Mouse (Mus musculus) embryonic facial prominence, embryonic 14.5 days (tissue): ENCODE data around the gene Rdh19. TPM values are rescaled to one million over a fixed set of nuclear protein-coding genes. Genes with fewer than 3 reads are reported as not detected.
"Not testable (repeated sequence)": the region's sequence is repeated elsewhere in the genome, so short reads cannot be mapped to it uniquely, and the experiment has no call there.

Experiments
- ATAC-seq: fragments of 200-750 bp; cut with Nextera tagmentation; 2 replicates; pipeline ENCODE4 v1.8.0; 2017; ENCODE audit warnings: low read depth, moderate number of reproducible peaks, moderate TSS enrichment
- DNase-seq: peaks from one replicate; pipeline ENCODE4 v3.0.0-alpha.2; 2015; ENCODE audit warnings: low spot score
- H3K27ac ChIP-seq: fragments of 300-500 bp; sonication (generic); replicated peaks from 2 replicates; pipeline ENCODE4 v1.5.1; 2014; ENCODE audit warnings: low read depth, mild to moderate bottlenecking, low read length, moderate library complexity
- H3K27me3 ChIP-seq: fragments of 300-500 bp; sonication (generic); replicated peaks from 2 replicates; pipeline ENCODE4 v1.6.1; 2014; ENCODE audit warnings: low read length; ENCODE audit not compliant: control insufficient read depth, insufficient read depth
- H3K36me3 ChIP-seq: fragments of 300-500 bp; sonication (generic); 2 replicates; pipeline ENCODE4 v1.6.1; 2014; ENCODE audit warnings: low read length, mixed read lengths; ENCODE audit not compliant: control insufficient read depth, insufficient read depth
- H3K4me1 ChIP-seq: fragments of 300-500 bp; sonication (generic); 2 replicates; pipeline ENCODE4 v1.6.1; 2014; ENCODE audit warnings: antibody characterized with exemption, low read length; ENCODE audit not compliant: control insufficient read depth, insufficient read depth
- H3K4me2 ChIP-seq: fragments of 300-500 bp; sonication (generic); 2 replicates; pipeline ENCODE4 v1.6.1; 2014; ENCODE audit warnings: low read depth, mild to moderate bottlenecking, low read length, moderate library complexity, mixed read lengths
- H3K4me3 ChIP-seq: fragments of 300-500 bp; sonication (generic); 2 replicates; pipeline ENCODE4 v1.5.1; 2014; ENCODE audit warnings: low read depth, mild to moderate bottlenecking, low read length
- H3K9ac ChIP-seq: fragments of 300-500 bp; sonication (generic); 2 replicates; pipeline ENCODE4 v1.6.1; 2014; ENCODE audit warnings: low read depth, mild to moderate bottlenecking, low read length, moderate library complexity, mixed read lengths
- H3K9me3 ChIP-seq: fragments of 300-500 bp; sonication (generic); 2 replicates; pipeline ENCODE4 v1.6.1; 2016; ENCODE audit warnings: low read length; ENCODE audit not compliant: control insufficient read depth
- WGBS: fragments of 180-500 bp; shearing (Covaris S2); extraction: QIAGEN DNeasy Blood & Tissue Kit; methylation state at CpG from one replicate; pipeline ENCODE4 v1.1.7; 2014; 5-methylcytosine and 5-hydroxymethylcytosine counted together
- polyA plus RNA-seq: library from polyadenylated mRNA; unstranded; fragments of >200 nt; fragmentation: Nextera tagmentation; extraction: Ambion mirVana; gene quantifications from 2 replicates; pipeline ENCODE4 v1.2.1, GENCODE M21; 2014

Gene Rdh19
- not detected in 2 replicates for polyA plus RNA-seq

- no peaks in the 10 kb centered on the region for H3K27me3 ChIP-seq
- no peak within 1 kb of the TSS for H3K27ac ChIP-seq
- no peak within 1 kb of the TSS for H3K4me2 ChIP-seq
- no peaks in the 10 kb centered on the region for H3K9me3 ChIP-seq
- no peaks in the 10 kb centered on the region for H3K4me1 ChIP-seq
- ATAC-seq (no peak), DNase-seq (no peak)
- H3K36me3 ChIP-seq = no peaks in the 10 kb centered on the region
- H3K4me3 ChIP-seq = no peak within 1 kb of the TSS
- H3K9ac ChIP-seq = no peak within 1 kb of the TSS
- WGBS = 69% methylated on average over 1 of the region's 1 CpGs
These were observed at the start of gene Rdh19 for GRCm38 (mm10) chr10:127849628-127850027. TSS of gene Rdh19 (plus strand) at chr10:127849928.

DNA sequence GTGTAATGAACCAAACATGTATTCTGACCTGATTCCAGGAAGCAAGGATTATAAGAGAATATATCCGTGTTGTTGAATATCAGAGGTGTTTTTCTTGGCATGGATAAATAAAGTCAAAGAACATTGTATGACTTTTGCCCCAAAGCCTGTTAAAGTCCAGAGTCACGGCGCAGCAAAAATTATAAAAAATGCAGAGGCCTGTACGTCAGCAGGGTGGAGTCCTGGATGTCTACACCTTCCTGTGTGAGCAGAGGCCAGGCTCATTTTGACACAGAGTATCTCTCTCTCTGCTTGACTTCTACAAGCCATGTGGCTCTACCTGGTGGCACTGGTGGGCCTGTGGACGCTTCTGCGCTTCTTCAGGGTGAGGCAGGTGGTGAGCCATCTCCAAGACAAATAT is 48.8 kb upstream of the Rdh19 start, which contains the start of gene Rdh16:
TSS of gene Rdh16 (plus strand) at position 262 of the 400 bp plus-strand sequence.
- no peaks in the 10 kb centered on the region for H3K4me1 ChIP-seq
- H3K27ac ChIP-seq = no peak within 1 kb of the TSS

DNA sequence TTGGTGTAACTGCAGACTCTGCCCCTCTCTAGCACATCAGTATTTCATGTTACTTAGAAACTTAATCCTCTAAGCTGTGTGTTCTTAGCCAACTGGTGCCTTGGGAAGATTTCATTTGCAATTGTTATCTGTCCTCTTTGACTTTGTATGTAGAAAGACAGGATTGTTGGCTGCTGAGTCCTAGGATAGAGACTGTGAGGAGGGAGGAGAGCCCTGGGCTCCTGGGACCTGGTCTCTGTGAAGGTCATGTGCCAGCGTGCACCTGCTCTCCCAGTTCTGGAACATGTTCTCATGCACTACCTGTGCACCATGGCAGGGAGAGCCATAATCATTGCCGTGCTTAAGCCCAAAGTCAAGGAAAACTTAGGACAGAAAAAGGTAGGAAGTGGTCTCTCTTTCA is 48.1 kb upstream of the Rdh19 start:
- ATAC-seq (no peak), DNase-seq (no peak)
- Histone ChIP-seq H3K4me1 (no peaks in the 10 kb centered on the region), H3K9ac (no peak overlapping the region), H3K9me3 (no peaks in the 10 kb centered on the region), H3K27me3 (no peaks in the 10 kb centered on the region), H3K27ac (no peak overlapping the region), H3K36me3 (no peaks in the 10 kb centered on the region), H3K4me3 (no peak overlapping the region), H3K4me2 (no peak overlapping the region)
- 68% methylated on average over 2 of the region's 2 CpGs for WGBS

More for the DNA sequence above, 48.8 kb upstream of the Rdh19 start, which contains the start of gene Rdh16:
- WGBS = 86% methylated on average over 6 of the region's 6 CpGs
- ATAC-seq (no peak), DNase-seq (no peak)
- Histone ChIP-seq H3K4me3 (no peak within 1 kb of the TSS), H3K36me3 (no peaks in the 10 kb centered on the region), H3K4me2 (no peak within 1 kb of the TSS), H3K27me3 (no peaks in the 10 kb centered on the region), H3K9ac (no peak within 1 kb of the TSS), H3K9me3 (no peaks in the 10 kb centered on the region)

DNA sequence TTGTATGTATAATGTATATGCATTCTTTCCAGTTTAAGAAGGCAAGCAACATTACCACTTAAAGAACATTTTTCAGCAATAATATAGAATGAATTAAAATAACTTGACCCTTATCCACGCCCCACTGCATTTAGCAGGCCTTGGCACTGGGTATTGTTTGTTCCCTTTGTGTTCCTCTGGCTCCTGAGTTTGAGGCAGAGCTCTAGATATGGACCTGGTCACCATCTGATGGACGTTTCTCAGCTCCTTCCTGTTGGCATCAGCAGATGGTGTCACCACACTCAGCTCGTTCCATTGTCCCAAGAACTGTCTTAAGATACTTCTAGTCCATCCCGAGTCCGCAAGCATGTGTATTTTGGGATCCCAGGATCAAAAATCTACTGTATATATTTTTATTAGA is 47.5 kb upstream of the Rdh19 start:
- Histone ChIP-seq H3K9me3 (no peaks in the 10 kb centered on the region), H3K4me3 (no peak overlapping the region), H3K36me3 (no peaks in the 10 kb centered on the region), H3K27me3 (no peaks in the 10 kb centered on the region), H3K9ac (no peak overlapping the region), H3K27ac (no peak overlapping the region), H3K4me2 (no peak overlapping the region), H3K4me1 (no peaks in the 10 kb centered on the region)
- ATAC-seq (no peak), DNase-seq (no peak)
- WGBS = 69% methylated on average over 5 of the region's 5 CpGs

DNA sequence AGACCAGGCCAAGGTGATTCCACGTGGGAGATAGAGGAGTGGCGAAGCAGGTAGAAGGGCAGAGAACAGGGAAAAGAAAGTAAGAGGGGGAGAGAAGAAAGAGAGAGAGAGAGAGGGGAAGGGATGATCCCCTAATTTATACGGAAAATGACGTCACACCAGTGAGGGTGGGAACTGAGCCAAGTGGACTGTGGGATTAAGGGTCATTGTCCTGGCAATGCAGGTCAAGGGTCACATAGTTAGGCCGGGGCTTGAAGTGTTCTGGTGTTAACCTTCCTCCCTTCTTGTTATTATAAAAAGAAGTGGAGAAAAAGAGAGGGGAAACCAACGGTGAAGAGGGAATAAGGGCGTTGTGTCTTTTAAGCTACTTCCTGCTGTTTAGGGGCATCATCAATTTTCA is 45.3 kb upstream of the Rdh19 start:
- ATAC-seq = no peak
- no peak overlapping the region for H3K4me3 ChIP-seq
- no peak for DNase-seq
- H3K9me3 ChIP-seq = no peaks in the 10 kb centered on the region
- no peaks in the 10 kb centered on the region for H3K27me3 ChIP-seq
- 66% methylated on average over 7 of the region's 7 CpGs for WGBS
- no peak overlapping the region for H3K27ac ChIP-seq
- H3K9ac ChIP-seq = no peak overlapping the region
- H3K4me1 ChIP-seq = no peaks in the 10 kb centered on the region
- H3K36me3 ChIP-seq = no peaks in the 10 kb centered on the region
- no peak overlapping the region for H3K4me2 ChIP-seq

- Histone ChIP-seq H3K27ac (no peak overlapping the region), H3K27me3 (no peaks in the 10 kb centered on the region), H3K4me2 (no peak overlapping the region), H3K4me3 (no peak overlapping the region), H3K36me3 (no peaks in the 10 kb centered on the region), H3K9ac (no peak overlapping the region), H3K4me1 (no peaks in the 10 kb centered on the region), H3K9me3 (0 out of 2 replicates have a peak, but pooled peaks cover 2% of the 10 kb centered on the region)
- no peak for DNase-seq
- ATAC-seq = no peak
These were observed 33.8 kb upstream of the Rdh19 start for GRCm38 (mm10) chr10:127815888-127816287.

- not testable (repeated sequence) for ATAC-seq, H3K9me3 ChIP-seq, H3K4me2 ChIP-seq, H3K27ac ChIP-seq, H3K4me3 ChIP-seq, H3K9ac ChIP-seq, H3K27me3 ChIP-seq, H3K36me3 ChIP-seq, H3K4me1 ChIP-seq
- DNase-seq = peak; percentile 31
- WGBS = 74% methylated on average over 4 of the region's 4 CpGs
These were observed 32.3 kb upstream of the Rdh19 start for GRCm38 (mm10) chr10:127817268-127817910.

GRCm38 (mm10) chr10:127821806-127822205 is 27.9 kb upstream of the Rdh19 start:
- H3K9ac ChIP-seq, H3K27me3 ChIP-seq, DNase-seq, H3K4me3 ChIP-seq, H3K4me2 ChIP-seq, H3K36me3 ChIP-seq, H3K4me1 ChIP-seq, H3K27ac ChIP-seq, H3K9me3 ChIP-seq, ATAC-seq: not testable (repeated sequence)
- WGBS = 78% methylated on average over 2 of the region's 2 CpGs

- Histone ChIP-seq H3K9me3 (0 out of 2 replicates have a peak, but pooled peaks cover 4% of the 10 kb centered on the region), H3K4me2 (no peak overlapping the region), H3K4me3 (no peak overlapping the region), H3K36me3 (no peaks in the 10 kb centered on the region), H3K4me1 (no peaks in the 10 kb centered on the region), H3K27ac (no peak overlapping the region), H3K9ac (no peak overlapping the region), H3K27me3 (no peaks in the 10 kb centered on the region)
- ATAC-seq (no peak), DNase-seq (peak; percentile 2)
- WGBS = 78% methylated on average over 6 of the region's 6 CpGs
These were observed 24.3 kb upstream of the Rdh19 start for GRCm38 (mm10) chr10:127825386-127825785.
